Mouse (Mus musculus): ENCODE measurements around the gene Chrna7.

The Chrna7 gene

GRCm38 (mm10) chr7:63212084-63212723, at the start of gene Chrna7:
Gene Chrna7, minus strand, starts transcription at chr7:63212569.
- peak; percentile 68 for DNase-seq

- peak; percentile 0 for DNase-seq
Measured at GRCm38 (mm10) chr7:63249404-63249803, 37.0 kb upstream of the Chrna7 start.

GRCm38 (mm10) chr7:63237852-63238516, 25.6 kb upstream of the Chrna7 start:
- no peak for DNase-seq

GRCm38 (mm10) chr7:63225066-63225780, 12.9 kb upstream of the Chrna7 start:
- no peak for DNase-seq

- no peak for DNase-seq
Measured at GRCm38 (mm10) chr7:63211641-63212083, 707 bp downstream of the Chrna7 start.

GRCm38 (mm10) chr7:63209501-63209900, 2.9 kb downstream of the Chrna7 start:
- no peak for DNase-seq

GRCm38 (mm10) chr7:63207137-63207536, 5.2 kb downstream of the Chrna7 start:
- no peak for DNase-seq

GRCm38 (mm10) chr7:63195560-63195959, 16.8 kb downstream of the Chrna7 start:
- DNase-seq: no peak

GRCm38 (mm10) chr7:63189647-63190534, 22.5 kb downstream of the Chrna7 start:
- DNase-seq: no peak

- DNase-seq: no peak
Measured at GRCm38 (mm10) chr7:63170063-63170787, 42.1 kb downstream of the Chrna7 start.

- no peak for DNase-seq
Measured at GRCm38 (mm10) chr7:63164617-63165016, 47.8 kb downstream of the Chrna7 start.

GRCm38 (mm10) chr7:63162272-63162864, 50.0 kb downstream of the Chrna7 start:
- no peak for DNase-seq

GRCm38 (mm10) chr7:63153239-63153638, 59.1 kb downstream of the Chrna7 start:
- DNase-seq: no peak

- DNase-seq: no peak
Measured at GRCm38 (mm10) chr7:63148740-63149139, 63.6 kb downstream of the Chrna7 start.

- no peak for DNase-seq
Measured at GRCm38 (mm10) chr7:63148321-63148720, 64.0 kb downstream of the Chrna7 start.

- DNase-seq: no peak
Measured at GRCm38 (mm10) chr7:63122547-63122946, 89.8 kb downstream of the Chrna7 start.

GRCm38 (mm10) chr7:63113671-63114070, 98.7 kb downstream of the Chrna7 start:
- no peak for DNase-seq

GRCm38 (mm10) chr7:63113252-63113651, 99.1 kb downstream of the Chrna7 start:
- DNase-seq: no peak

- no peak for DNase-seq
Measured at GRCm38 (mm10) chr7:63109348-63109747, 103.0 kb downstream of the Chrna7 start.

- no peak for DNase-seq
Measured at GRCm38 (mm10) chr7:63085954-63086353, 126.4 kb downstream of the Chrna7 start.

- DNase-seq: no peak
Measured at GRCm38 (mm10) chr7:63084351-63085003, 127.9 kb downstream of the Chrna7 start.

Data from lung, postnatal 36 days (tissue).